Mouse (Mus musculus): ENCODE results near the gene Grwd1.

GRCm38 (mm10) chr7:45802551-45802950 is 28.2 kb downstream of the Grwd1 start:
- TF ChIP-seq CTCF (IDR thresholded peaks at IDR 0.05; ENCODE audit: low read depth, low read length) (no peak), POLR2AphosphoS5 (IDR thresholded peaks at IDR 0.05; ENCODE audit: insufficient replicate concordance, low read depth, low read length) (no peak), GATA1 (IDR thresholded peaks at IDR 0.05; ENCODE audit: borderline replicate concordance, low read length) (no peak), TAL1 (conservative IDR thresholded peaks at IDR 0.05; ENCODE audit: low read depth, low read length) (no peak), GATA2 (IDR thresholded peaks at IDR 0.05; ENCODE audit: borderline replicate concordance, low read depth, low read length) (no peak)

Measured in G1E (cell line).